Mouse (Mus musculus): ENCODE data around the gene Acbd4.

- TF ChIP-seq GATA1 (IDR thresholded peaks at IDR 0.05; ENCODE audit: borderline replicate concordance, low read length): no peak
- no peak for TF ChIP-seq CTCF (IDR thresholded peaks at IDR 0.05; ENCODE audit: low read depth, low read length)
Observed at GRCm38 (mm10) chr11:103105810-103106209, 4.3 kb downstream of the Acbd4 start.
